Mouse (Mus musculus): ENCODE data around the gene Lao1.

Gene Lao1

GRCm38 (mm10) chr4:119017078-119017477 is 55.7 kb downstream of the Lao1 start:
- DNase-seq = no peak

All from right cerebral cortex, postnatal 4 days (tissue).